Mouse (Mus musculus) cerebellum, adult 2 months (tissue): ENCODE results near the gene Stim2.

Source experiments
- CTCF ChIP-seq: fragments of 200-500 bp; IDR thresholded peaks from 2 replicates; pipeline ENCODE4 v1.5.1; 2011; ENCODE audit warnings: low read depth, mild to moderate bottlenecking, control low read depth, low read length, moderate library complexity, borderline replicate concordance; ENCODE audit not compliant: insufficient read depth
- POLR2A ChIP-seq: fragments of 200-500 bp; IDR thresholded peaks from 2 replicates; pipeline ENCODE4 v1.6.1; 2011; ENCODE audit warnings: low read length, control low read depth, borderline replicate concordance; ENCODE audit not compliant: insufficient read depth

DNA sequence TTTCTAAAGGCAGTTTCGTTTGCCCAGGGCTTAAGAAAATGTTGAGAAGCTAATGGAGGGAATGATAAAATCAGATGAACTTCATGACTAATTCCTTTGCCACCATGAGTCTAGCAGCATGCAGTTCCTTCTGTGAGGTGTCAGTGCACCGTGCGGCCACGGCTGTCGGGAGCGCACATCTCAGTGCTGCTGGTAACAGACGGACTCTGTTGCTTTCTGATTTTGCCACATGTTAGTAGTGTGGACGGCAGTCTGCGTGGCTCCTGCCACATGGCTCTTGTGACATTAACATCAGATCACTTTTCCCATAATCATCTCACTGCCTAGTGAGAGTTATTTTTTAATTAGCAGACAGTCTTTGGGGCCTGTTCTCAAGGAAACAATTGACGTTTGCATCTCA is 118.2 kb downstream of the Stim2 start:
- TF ChIP-seq POLR2A, result no peak
- TF ChIP-seq CTCF, result no peak
